ENCODE assay signal across 15 mouse cellular contexts in the genomic region with DNA sequence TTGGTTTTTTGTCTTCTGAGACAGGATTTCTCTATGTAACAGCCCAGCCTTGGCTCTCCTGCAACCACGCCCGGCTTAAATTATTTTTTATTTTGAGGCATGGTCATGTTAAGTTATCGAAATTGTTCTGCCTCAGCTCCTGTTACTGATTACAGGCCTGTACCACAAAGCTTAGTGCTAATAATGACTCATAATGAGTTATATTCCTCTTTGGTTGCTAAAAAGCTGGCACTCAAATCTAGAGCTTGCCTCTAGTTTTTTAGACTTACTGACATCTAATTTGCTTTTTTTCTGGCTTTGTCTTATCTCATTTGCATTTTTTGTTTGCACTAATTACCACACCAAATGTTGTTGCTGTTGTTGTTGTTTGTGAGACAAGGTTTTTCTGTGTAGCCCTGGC. TPM values are rescaled to one million over a fixed set of nuclear protein-coding genes. Genes with fewer than 3 reads are reported as not detected.
A peak's percentile ranks its signal among the peaks of the same experiment; 100 is the strongest.
DNase-seq lines count a peak whose midpoint lies in the region; ATAC-seq and TF ChIP-seq lines count a peak whose summit lies in the region.
"Had no signal": no experiment of that assay in that cellular context is flagged by ENCODE, and none has a peak within 500 bp of the region (broad histone marks: within the 10 kb centered on the region; RNA-seq: fewer than 3 reads in every experiment).

No protein-coding gene starts in this region.

- no peak for DNase-seq in layer of hippocampus, adult 2 months (ENCODE audit: low spot score in 2 of 2)
- no peak for DNase-seq in layer of hippocampus, postnatal 25 days (ENCODE audit: extremely low spot score in 1 of 2, low spot score in 1 of 2)
- DNase-seq in gastrocnemius, postnatal 10 days, result no peak
- DNase-seq: adrenal gland, adult 8-10 months; cerebellum, postnatal 10 days; lung, adult 18-20 months; right cerebral cortex, adult 18-20 months had no signal

- ATAC-seq in erythroblast, adult 5-6 weeks (replicated peaks; ENCODE audit: low FRiP score, poor library complexity, severe bottlenecking), result no peak
- ATAC-seq in intestine, embryonic 15.5 days, result no peak
- no peak for ATAC-seq in megakaryocyte-erythroid progenitor cell, adult 5-6 weeks (replicated peaks; ENCODE audit: low FRiP score, low TSS enrichment, poor library complexity, severe bottlenecking)

- no peaks in the 10 kb centered on the region; the same call in 1 of the 2 replicates for H3K9me3 ChIP-seq in erythroblast, embryonic 14.5 days (ENCODE audit: control insufficient read depth, low read length)
- H3K9me3 ChIP-seq in intestine, embryonic 15.5 days, result no peaks in the 10 kb centered on the region
- H3K9me3 ChIP-seq: embryonic facial prominence, embryonic 10.5 days; forebrain, embryonic 10.5 days; hindbrain, embryonic 15.5 days had no signal

- H3ac ChIP-seq in myocyte (ENCODE audit: control insufficient read depth, insufficient read length), result no peak overlapping the region

- H3K4me2 ChIP-seq in intestine, embryonic 15.5 days (replicated peaks), result no peak overlapping the region
- peak overlapping the region; percentile 93 for H3K4me2 ChIP-seq in myocyte (ENCODE audit: low read depth)
- H3K4me2 ChIP-seq: hindbrain, embryonic 15.5 days had no signal

- H3K9ac ChIP-seq in intestine, embryonic 15.5 days, result no peak overlapping the region
- H3K9ac ChIP-seq: hindbrain, embryonic 15.5 days had no signal

- H3K79me2 ChIP-seq in myocyte (ENCODE audit: control insufficient read depth, insufficient read depth), result no peaks in the 10 kb centered on the region

- no peaks in the 10 kb centered on the region for H3K27me3 ChIP-seq in erythroblast, embryonic 14.5 days (ENCODE audit: control insufficient read depth)
- no peaks in the 10 kb centered on the region for H3K27me3 ChIP-seq in intestine, embryonic 15.5 days (replicated peaks)
- no peaks in the 10 kb centered on the region for H3K27me3 ChIP-seq in myocyte (ENCODE audit: control insufficient read depth, insufficient read depth, insufficient read length)
- H3K27me3 ChIP-seq: hindbrain, embryonic 15.5 days had no signal

- TF ChIP-seq CTCF in layer of hippocampus, adult 2 months (conservative IDR thresholded peaks at IDR 0.05), result no peak

- no peaks in the 10 kb centered on the region; the same call in 1 of the 2 replicates for H3K36me3 ChIP-seq in erythroblast, embryonic 14.5 days (ENCODE audit: control insufficient read depth)
- H3K36me3 ChIP-seq in intestine, embryonic 15.5 days, result no peaks in the 10 kb centered on the region
- H3K36me3 ChIP-seq in myocyte (ENCODE audit: control insufficient read depth, insufficient read depth), result no peaks in the 10 kb centered on the region
- H3K36me3 ChIP-seq: embryonic facial prominence, embryonic 10.5 days; forebrain, embryonic 10.5 days; hindbrain, embryonic 15.5 days had no signal

- peak overlapping the region; percentile 58 for H3K4me3 ChIP-seq in erythroblast, embryonic 14.5 days (replicated peaks)
- H3K4me3 ChIP-seq in layer of hippocampus, adult 2 months, result no peak overlapping the region
- no peak overlapping the region for H3K4me3 ChIP-seq in intestine, embryonic 15.5 days (replicated peaks)
- no peak overlapping the region for H3K4me3 ChIP-seq in myocyte
- H3K4me3 ChIP-seq: forebrain, embryonic 10.5 days; hindbrain, embryonic 15.5 days had no signal

- H3K4me1 ChIP-seq in erythroblast, embryonic 14.5 days (ENCODE audit: control insufficient read depth), result peaks cover 78% of the 10 kb centered on the region
- H3K4me1 ChIP-seq in intestine, embryonic 15.5 days (replicated peaks), result peaks cover 16% of the 10 kb centered on the region; the same call in 1 of the 2 replicates

- TF ChIP-seq POLR2A in myocyte (IDR thresholded peaks at IDR 0.05; ENCODE audit: insufficient read length, low read depth), result no peak

- H3K27ac ChIP-seq in layer of hippocampus, adult 2 months, result peak overlapping the region; percentile 49
- 0 out of 2 replicates have a peak overlapping the region, but pooled peaks have one; percentile 36 for H3K27ac ChIP-seq in intestine, embryonic 15.5 days
- H3K27ac ChIP-seq: embryonic facial prominence, embryonic 10.5 days; forebrain, embryonic 10.5 days; hindbrain, embryonic 15.5 days had no signal

- 83% methylated on average over 3 of the region's 3 CpGs for WGBS in intestine, embryonic 15.5 days

TF ChIP-seq in myocyte, 11 proteins besides CTCF, POLR2A, EP300 and RAD21:
- TF ChIP-seq MYOG (IDR thresholded peaks at IDR 0.05; ENCODE audit: control insufficient read depth in 1 of 3, insufficient read depth in 1 of 3, insufficient read length in 2 of 3, low read depth in 2 of 3), result no peak
- no peak for TF ChIP-seq TCF3 (IDR thresholded peaks at IDR 0.05; ENCODE audit: insufficient read length, low read depth)
- no peak for TF ChIP-seq E2F4 (IDR thresholded peaks at IDR 0.05; ENCODE audit: insufficient read depth)
- TF ChIP-seq POLR2AphosphoS2 (IDR thresholded peaks at IDR 0.05; ENCODE audit: insufficient read length, low read depth), result no peak
- TF ChIP-seq REST (IDR thresholded peaks at IDR 0.05; ENCODE audit: insufficient read depth, insufficient read length), result no peak

RNA-seq across cellular contexts. Expression of gene Tpt1, which starts 8.3 kb away (rescaled TPM):
- polyA plus RNA-seq in erythroblast, embryonic 14.5 days (2012), result 472 and 499 TPM in 2 replicates
- total RNA-seq in erythroblast, adult 5-6 weeks (2015; ENCODE audit: low replicate concordance), result 1,739 and 1,947 TPM in 2 replicates
- 548 and 914 TPM in 2 replicates for total RNA-seq in erythroblast, adult 5-6 weeks (2017; ENCODE audit: low replicate concordance)
- 1,000 to 10,000 TPM in 1 of 2 experiments, 100 to 1,000 TPM in 1; 932 to 1,022 TPM for total RNA-seq in layer of hippocampus, adult 2 months (2021)
- 1,000 to 10,000 TPM in 1 of 2 experiments, 100 to 1,000 TPM in 1; 935 to 1,046 TPM for total RNA-seq in layer of hippocampus, postnatal 25 days (2021)
- polyA plus RNA-seq in intestine, embryonic 15.5 days (2015; fragmentation: Nextera tagmentation; extraction: Ambion mirVana), result 988 and 1,053 TPM in 2 replicates
- polyA plus RNA-seq in myocyte (2012; fragmentation: generic; extraction: Trizol), result 6,214 TPM
- total RNA-seq in gastrocnemius, postnatal 10 days (2021), result 1,000 to 10,000 TPM; 3,326 to 3,432 TPM
- 4,413 and 4,416 TPM in 2 replicates for total RNA-seq in megakaryocyte-erythroid progenitor cell, adult 5-6 weeks (2014; fragmentation: Nextera tagmentation)
- total RNA-seq in megakaryocyte-erythroid progenitor cell, adult 5-6 weeks (2017), result 839 and 1,119 TPM in 2 replicates

RNA-seq across cellular contexts. Expression of gene Slc25a30, which starts 49.7 kb away (rescaled TPM):
- polyA plus RNA-seq in erythroblast, embryonic 14.5 days (2012), result 0.73 and 0.87 TPM in 2 replicates
- 8.2 and 13.3 TPM in 2 replicates for total RNA-seq in erythroblast, adult 5-6 weeks (2015; ENCODE audit: low replicate concordance)
- total RNA-seq in erythroblast, adult 5-6 weeks (2017; ENCODE audit: low replicate concordance), result 3.4 and 7.0 TPM in 2 replicates
- total RNA-seq in layer of hippocampus, adult 2 months (2021), result 10 to 100 TPM; 12.8 to 15.7 TPM
- total RNA-seq in layer of hippocampus, postnatal 25 days (2021), result 10 to 100 TPM; 10.9 to 14.7 TPM
- polyA plus RNA-seq in intestine, embryonic 15.5 days (2015; fragmentation: Nextera tagmentation; extraction: Ambion mirVana), result 2.3 and 3.0 TPM in 2 replicates
- polyA plus RNA-seq in myocyte (2012; fragmentation: generic; extraction: Trizol), result 13.0 TPM
- total RNA-seq in gastrocnemius, postnatal 10 days (2021), result 1 to 10 TPM; 6.3 to 9.8 TPM
- total RNA-seq in megakaryocyte-erythroid progenitor cell, adult 5-6 weeks (2014; fragmentation: Nextera tagmentation), result 26.0 and 33.0 TPM in 2 replicates
- total RNA-seq in megakaryocyte-erythroid progenitor cell, adult 5-6 weeks (2017), result 22.5 and 32.6 TPM in 2 replicates
